Mouse (Mus musculus) CH12.LX (cell line): ENCODE results near the gene Soga1. TPM values are rescaled to one million over a fixed set of nuclear protein-coding genes. Genes with fewer than 3 reads are reported as not detected.

ENCODE experiments used
- DNase-seq: peaks from one replicate; pipeline ENCODE4 v3.0.0-alpha.2; 2013; ENCODE audit errors: extremely low read depth
- H3K27ac ChIP-seq: 2 replicates; pipeline ENCODE4 v1.5.1; 2012; ENCODE audit warnings: low read depth, mild to moderate bottlenecking, control low read depth, moderate library complexity; ENCODE audit not compliant: insufficient read depth
- H3K27me3 ChIP-seq: replicated peaks from 2 replicates; pipeline ENCODE3; 2012; ENCODE audit warnings: inconsistent platforms
- H3K36me3 ChIP-seq, 2 experiments: replicated peaks in 1 of 2; 2 replicates each; pipeline versions ENCODE3 to v1.6.1; 2012; ENCODE audit warnings: inconsistent platforms in 1 of 2, low read length in 1 of 2, mild to moderate bottlenecking in 1 of 2, mixed read lengths in 1 of 2, moderate library complexity in 1 of 2; ENCODE audit not compliant: control insufficient read depth in 1 of 2, insufficient read depth in 1 of 2
- H3K4me1 ChIP-seq, 2 experiments: 2 replicates each; pipeline ENCODE4 v1.6.1; 2012; ENCODE audit warnings: inconsistent platforms in 1 of 2, moderate library complexity in 1 of 2; ENCODE audit not compliant: insufficient read depth in 2 of 2, control insufficient read depth in 1 of 2
- H3K4me2 ChIP-seq: 2 replicates; pipeline ENCODE4 v1.6.1; 2012; ENCODE audit warnings: low read depth, mild to moderate bottlenecking, control low read depth; ENCODE audit not compliant: poor library complexity, insufficient read depth, severe bottlenecking
- H3K4me3 ChIP-seq, 3 experiments: fragments of 150-350 bp in 1 of 3; sonication (generic) in 1 of 3; replicated peaks in 1 of 3; 2 replicates each; pipeline versions ENCODE3 to v1.5.1; 2011 to 2012; ENCODE audit warnings: low read depth in 2 of 3, low read length in 2 of 3, mild to moderate bottlenecking in 2 of 3, moderate library complexity in 2 of 3, control low read depth in 1 of 3, improper control_type of control experiment in 1 of 3, inconsistent platforms in 1 of 3, mixed read lengths in 1 of 3; ENCODE audit not compliant: poor library complexity in 1 of 3
- H3K79me2 ChIP-seq: replicated peaks from 2 replicates; pipeline ENCODE4 v1.6.1; 2012; ENCODE audit warnings: mild to moderate bottlenecking, moderate library complexity; ENCODE audit not compliant: control insufficient read depth, poor library complexity, insufficient read depth, severe bottlenecking; ENCODE audit errors: extremely low read depth
- H3K9ac ChIP-seq: 2 replicates; pipeline ENCODE4 v1.6.1; 2012; ENCODE audit warnings: low read depth, mild to moderate bottlenecking, control low read depth, moderate library complexity; ENCODE audit not compliant: insufficient read depth
- H3K9me3 ChIP-seq: replicated peaks from 2 replicates; pipeline ENCODE3; 2012; ENCODE audit warnings: low read length, inconsistent platforms, mixed read lengths
- EP300 ChIP-seq: IDR thresholded peaks from 2 replicates; pipeline ENCODE4 v1.6.1; 2011; ENCODE audit warnings: low read length, improper control_type of control experiment
- JUND ChIP-seq: conservative IDR thresholded peaks from 2 replicates; pipeline ENCODE4 v1.6.1; 2011; ENCODE audit warnings: low read depth, low read length, improper control_type of control experiment
- MAFK ChIP-seq: IDR thresholded peaks from 2 replicates; pipeline ENCODE4 v1.6.1; 2011; ENCODE audit warnings: low read length, improper control_type of control experiment; ENCODE audit not compliant: insufficient replicate concordance
- MAX ChIP-seq: IDR thresholded peaks from 2 replicates; pipeline ENCODE4 v1.6.1; 2011; ENCODE audit warnings: low read length, improper control_type of control experiment
- MAZ ChIP-seq: IDR thresholded peaks from 2 replicates; pipeline ENCODE4 v1.6.1; 2012; ENCODE audit warnings: low read depth, mild to moderate bottlenecking, inconsistent platforms, low read length, improper control_type of control experiment, moderate library complexity
- MXI1 ChIP-seq: IDR thresholded peaks from 2 replicates; pipeline ENCODE4 v1.6.1; 2011; ENCODE audit warnings: mild to moderate bottlenecking, low read depth, low read length, improper control_type of control experiment
- MYC ChIP-seq: IDR thresholded peaks from 2 replicates; pipeline ENCODE4 v1.6.1; 2011; ENCODE audit warnings: low read depth, mild to moderate bottlenecking, improper control_type of control experiment, low read length
- NRF1 ChIP-seq: IDR thresholded peaks from 2 replicates; pipeline ENCODE4 v1.6.1; 2014; ENCODE audit warnings: low read depth, mild to moderate bottlenecking, inconsistent platforms, low read length, improper control_type of control experiment, moderate library complexity
- PAX5 ChIP-seq: IDR thresholded peaks from 2 replicates; pipeline ENCODE4 v1.6.1; 2012; ENCODE audit warnings: low read length, inconsistent platforms, mixed read lengths
- POLR2A ChIP-seq: IDR thresholded peaks from 2 replicates; pipeline ENCODE4 v1.6.1; 2011; ENCODE audit warnings: low read depth, mild to moderate bottlenecking, improper control_type of control experiment, low read length
- dilution Hi-C: fragments of 300-500 bp; cut with MboI; formaldehyde crosslinking; loops from 2 replicates; pipeline ENCODE4 v1.14.3; 2020; ENCODE audit warnings: low sequenced_read_pairs; ENCODE audit not compliant: extremely low pct_unique_long_range_greater_than_20kb, extremely low pct_ligation_motif_present
- in situ Hi-C: fragments of 300-500 bp; cut with MboI; formaldehyde crosslinking; loops from 3 replicates; pipeline ENCODE4 v1.14.3; 2019; ENCODE audit warnings: low sequenced_read_pairs, low pct_ligation_motif_present, low pct_unique_long_range_greater_than_20kb, mixed read lengths
- polyA plus RNA-seq: library from polyadenylated mRNA; unstranded; fragments of >175 nt; gene quantifications from 2 replicates; pipeline ENCODE4 v1.2.1, GENCODE M21; 2012; ENCODE audit warnings: low read depth; ENCODE audit not compliant: insufficient read length
- total RNA-seq, 2 experiments: library from RNA; depleted of rRNA; stranded (reverse); fragments of 300-350 nt in 1 of 2; fragments of >200 nt in 1 of 2; gene quantifications; 2 replicates each; pipeline ENCODE4 v1.2.3; 2012 to 2014

Gene Soga1
- total and polyA plus RNA-seq, 3 experiments: 0.39 to 2.0 (median 2.0) TPM

- Histone ChIP-seq H3K4me1 (peaks cover 8 to 41% of the 10 kb centered on the region in 2 experiments), H3K27me3 (no peaks in the 10 kb centered on the region)
- TF ChIP-seq MYC: no peak
- TF ChIP-seq JUND: no peak
- TF ChIP-seq, all 38 proteins: peak for 0
- H3K36me3 ChIP-seq: peaks cover 0 to 11% of the 10 kb centered on the region in 2 experiments
- in situ Hi-C loops (no loop called here), dilution Hi-C loops (no loop called here)
- H3K79me2 ChIP-seq: no peaks in the 10 kb centered on the region
- H3K9me3 ChIP-seq: peaks cover 4% of the 10 kb centered on the region
- no peak overlapping the region for H3K4me3 ChIP-seq
- DNase-seq: no peak
- no peak overlapping the region for H3K4me2 ChIP-seq
- H3K9ac ChIP-seq: no peak overlapping the region
- no peak overlapping the region for H3K27ac ChIP-seq
These were observed 29.2 kb downstream of the Soga1 start for GRCm38 (mm10) chr2:157049831-157050243.

- H3K4me2 ChIP-seq: peak overlapping the region; percentile 2; the same call in 1 of the 2 replicates
- in situ Hi-C loops: no loop called here
- H3K27ac ChIP-seq: no peak overlapping the region
- 0 out of 2 replicates have a peak, but pooled peaks have one; percentile 45 for TF ChIP-seq MAZ
- peak; percentile 89 for TF ChIP-seq MAFK
- 0 out of 2 replicates have a peak, but pooled peaks have one; percentile 18 for TF ChIP-seq EP300
- no peak for TF ChIP-seq MXI1
- 0 out of 2 replicates have a peak, but pooled peaks have one; percentile 22 for TF ChIP-seq MAX
- TF ChIP-seq, all 38 proteins: peak for 4
- Histone ChIP-seq H3K9ac (no peak overlapping the region), H3K4me1 (peaks cover 8 to 33% of the 10 kb centered on the region in 2 experiments), H3K9me3 (peaks cover 4% of the 10 kb centered on the region), H3K4me3 (no peak overlapping the region), H3K36me3 (peaks cover 0 to 13% of the 10 kb centered on the region in 2 experiments), H3K79me2 (no peaks in the 10 kb centered on the region), H3K27me3 (no peaks in the 10 kb centered on the region)
- dilution Hi-C loops: no loop called here
- DNase-seq: peak; percentile 73
These were observed 30.5 kb downstream of the Soga1 start for GRCm38 (mm10) chr2:157048395-157049181.

- in situ Hi-C loops: no loop called here
These were observed 32.1 kb downstream of the Soga1 start for GRCm38 (mm10) chr2:157046956-157047355.

More at GRCm38 (mm10) chr2:157046956-157047355, 32.1 kb downstream of the Soga1 start:
- Histone ChIP-seq H3K4me2 (no peak overlapping the region), H3K27me3 (no peaks in the 10 kb centered on the region), H3K9ac (no peak overlapping the region), H3K79me2 (no peaks in the 10 kb centered on the region), H3K4me1 (peaks cover 8 to 25% of the 10 kb centered on the region in 2 experiments), H3K36me3 (peaks cover 0 to 9% of the 10 kb centered on the region in 2 experiments), H3K27ac (no peak overlapping the region), H3K4me3 (no peak overlapping the region), H3K9me3 (peaks cover 4% of the 10 kb centered on the region)
- TF ChIP-seq NRF1 (no peak), POLR2A (no peak), PAX5 (no peak)
- DNase-seq: no peak
- dilution Hi-C loops: no loop called here
